Mouse (Mus musculus) fat pad, adult 2 months (tissue): ENCODE measurements at regions not wholly inside any gene's neighbourhood (a gene's known extent, or its start where the extent isn't known, plus 50 kb on each side); places are given as distances from the start of the nearest gene placed in this dataset.
A peak's percentile ranks its signal among the peaks of the same experiment; 100 is the strongest.
"Not testable (repeated sequence)": the region's sequence is repeated elsewhere in the genome, so short reads cannot be mapped to it uniquely, and the experiment has no call there.

Experiments used
- DNase-seq: peaks from one replicate; pipeline ENCODE4 v3.0.0-alpha.2; 2011; ENCODE audit warnings: low read depth, low spot score; ENCODE audit errors: extremely low read depth

- no peak for DNase-seq
Measured at GRCm38 (mm10) chr5:129350024-129350423, 151.0 kb upstream of the Sfswap start.

DNA sequence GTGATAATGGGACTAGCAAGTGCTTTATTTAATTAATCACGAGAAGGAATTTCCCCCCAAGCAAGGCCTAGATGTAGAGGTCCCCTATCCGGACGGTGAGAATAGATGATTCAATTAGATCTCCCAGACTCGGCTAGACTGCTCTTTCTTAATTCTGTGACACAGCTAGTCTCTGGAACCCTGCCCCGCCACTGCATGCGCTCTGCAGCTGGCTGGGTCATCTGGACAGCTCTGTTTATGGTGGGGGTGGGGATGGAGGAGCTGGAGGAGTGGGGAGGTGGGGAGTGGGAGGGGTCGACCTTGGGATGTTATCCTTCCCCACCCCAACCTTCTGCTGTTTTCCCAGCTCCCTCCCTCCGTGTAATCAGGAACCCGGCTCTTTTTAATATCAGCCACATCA is 147.5 kb upstream of the Sfswap start:
- DNase-seq = no peak

GRCm38 (mm10) chr5:129354877-129355276 is 146.1 kb upstream of the Sfswap start:
- DNase-seq = no peak

DNA sequence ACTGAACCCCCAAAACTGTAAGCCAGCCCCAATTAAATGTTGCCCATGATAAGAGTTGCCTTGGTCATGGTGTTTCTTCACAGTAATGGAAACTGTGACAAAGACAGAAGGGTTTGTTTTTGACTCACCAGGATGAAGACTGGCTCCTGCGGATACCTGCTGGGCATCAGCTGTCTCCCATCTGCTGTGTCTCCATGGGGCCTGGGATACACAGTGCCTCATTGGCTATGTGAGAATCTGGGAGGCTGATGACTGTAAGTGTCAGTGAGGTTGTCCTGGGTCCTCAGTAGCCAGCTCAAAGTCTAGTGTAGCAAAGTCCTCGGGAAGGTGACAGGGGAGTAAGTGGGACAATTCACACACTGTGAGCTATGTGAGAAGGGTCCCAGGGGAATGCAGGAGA is 139.5 kb upstream of the Sfswap start:
- no peak for DNase-seq

- no peak for DNase-seq
Measured at GRCm38 (mm10) chr5:129363189-129363588, 137.8 kb upstream of the Sfswap start.

GRCm38 (mm10) chr5:129365026-129365425 is 136.0 kb upstream of the Sfswap start:
- no peak for DNase-seq

GRCm38 (mm10) chr5:129367266-129367665 is 133.8 kb upstream of the Sfswap start:
- no peak for DNase-seq

DNA sequence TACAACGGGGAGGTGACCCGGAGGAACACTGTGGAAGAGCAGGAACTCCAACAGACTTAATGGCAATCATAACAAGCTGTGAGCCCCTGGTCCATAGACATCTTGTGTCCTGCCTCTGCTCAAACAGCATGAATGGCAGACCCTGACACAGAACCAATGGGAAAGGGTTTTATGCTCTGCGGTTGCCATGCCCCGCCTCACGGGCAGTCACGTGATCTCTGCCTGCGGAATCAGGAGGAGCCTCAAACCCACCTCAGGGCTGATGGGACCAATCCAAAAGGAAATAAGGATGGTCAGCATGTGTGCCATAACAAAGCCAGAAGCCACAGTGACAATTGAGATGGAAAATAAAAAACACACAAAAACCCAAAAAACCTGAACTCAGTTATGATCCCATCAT is 120.2 kb upstream of the Sfswap start:
- no peak for DNase-seq

GRCm38 (mm10) chr5:129384976-129385375 is 116.0 kb upstream of the Sfswap start:
- DNase-seq = no peak

- not testable (repeated sequence) for DNase-seq
Measured at GRCm38 (mm10) chr5:129385965-129386643, 114.9 kb upstream of the Sfswap start.

- DNase-seq = not testable (repeated sequence)
Measured at GRCm38 (mm10) chr5:129386671-129387070, 114.3 kb upstream of the Sfswap start.

DNA sequence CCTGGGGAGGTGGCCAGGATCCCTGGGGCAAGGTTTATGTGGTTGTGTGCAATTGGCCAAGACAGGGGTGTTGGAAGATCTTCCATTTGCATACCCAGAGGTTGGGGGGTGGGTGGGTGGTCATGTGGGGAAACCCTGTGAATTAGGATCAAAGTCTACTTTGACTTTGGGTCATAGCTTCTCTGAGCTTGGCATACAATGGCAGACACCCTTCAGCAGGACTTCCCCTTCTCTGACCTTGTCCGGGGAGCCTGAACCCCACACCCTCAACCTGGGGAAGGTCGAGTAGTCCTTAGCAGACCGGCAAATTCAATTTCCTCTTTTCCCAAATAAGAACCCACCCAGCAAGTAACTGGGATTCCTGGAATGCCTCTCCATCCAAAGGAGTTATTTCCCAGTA is 113.7 kb upstream of the Sfswap start:
- DNase-seq = no peak

DNA sequence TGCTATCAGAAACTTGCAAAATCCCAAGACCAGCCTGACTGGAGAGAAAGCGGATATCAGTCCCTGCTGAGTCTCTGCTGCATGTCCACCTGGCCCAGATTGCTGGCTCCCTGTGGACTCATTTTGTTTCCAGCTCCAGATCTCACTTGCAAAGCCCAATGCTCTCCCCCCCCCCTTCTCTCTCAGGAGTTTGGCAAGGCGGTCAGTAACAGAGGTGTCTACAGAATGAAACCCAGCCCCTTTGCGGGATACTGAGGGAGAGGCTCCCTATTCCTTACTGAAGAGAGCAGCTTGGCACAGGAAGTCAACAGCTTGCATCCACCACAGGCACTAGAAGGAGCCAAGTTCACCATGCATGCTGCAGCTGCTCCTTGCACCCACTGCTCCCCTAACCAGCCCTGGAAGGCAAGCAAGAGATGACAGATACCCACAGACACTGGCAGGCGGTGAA is 110.1 kb upstream of the Sfswap start:
- no peak for DNase-seq

DNA sequence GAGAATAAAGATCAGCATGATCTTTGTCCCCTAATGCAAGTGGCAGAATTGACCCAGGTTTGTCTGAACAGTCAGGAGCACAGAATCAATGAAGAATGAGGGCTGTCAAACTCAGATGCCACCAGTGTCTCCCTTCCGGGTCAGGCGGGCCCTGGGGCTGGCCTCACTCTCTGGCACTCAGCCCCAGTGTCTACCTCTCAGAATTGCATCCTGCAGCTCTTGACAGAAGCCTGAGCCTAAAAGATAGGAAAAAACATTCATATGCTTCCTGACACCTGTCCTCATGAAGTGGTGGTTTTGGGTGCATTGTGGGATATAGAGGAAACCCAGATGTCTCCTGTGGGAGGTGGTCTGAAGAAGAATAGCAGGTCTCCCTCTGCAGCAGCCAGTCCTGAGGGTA is 107.9 kb upstream of the Sfswap start:
- no peak for DNase-seq

GRCm38 (mm10) chr5:129393606-129394255 is 107.3 kb upstream of the Sfswap start:
- DNase-seq = peak; percentile 0

DNA sequence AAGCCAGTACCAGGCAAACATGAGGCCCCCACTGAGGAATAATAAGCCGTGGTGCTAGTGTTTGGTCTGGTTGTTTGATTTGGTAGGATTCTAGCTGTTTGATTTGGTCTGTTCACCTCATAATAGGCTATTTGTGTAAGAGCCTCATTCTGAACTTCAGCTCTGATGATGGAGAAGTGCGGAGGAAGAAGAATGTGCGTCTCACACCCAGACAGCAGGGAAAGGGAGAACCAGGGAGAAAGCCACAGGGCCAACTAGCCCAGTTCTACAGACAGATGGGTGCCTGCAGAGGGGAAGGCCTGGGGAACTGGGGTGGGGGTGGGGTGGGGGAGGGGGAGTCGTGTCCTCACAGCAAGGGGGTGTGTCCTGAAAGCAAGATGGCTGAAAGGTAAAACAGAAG is 106.6 kb upstream of the Sfswap start:
- DNase-seq = no peak

- DNase-seq = no peak
Measured at GRCm38 (mm10) chr5:129397311-129397710, 103.7 kb upstream of the Sfswap start.

DNA sequence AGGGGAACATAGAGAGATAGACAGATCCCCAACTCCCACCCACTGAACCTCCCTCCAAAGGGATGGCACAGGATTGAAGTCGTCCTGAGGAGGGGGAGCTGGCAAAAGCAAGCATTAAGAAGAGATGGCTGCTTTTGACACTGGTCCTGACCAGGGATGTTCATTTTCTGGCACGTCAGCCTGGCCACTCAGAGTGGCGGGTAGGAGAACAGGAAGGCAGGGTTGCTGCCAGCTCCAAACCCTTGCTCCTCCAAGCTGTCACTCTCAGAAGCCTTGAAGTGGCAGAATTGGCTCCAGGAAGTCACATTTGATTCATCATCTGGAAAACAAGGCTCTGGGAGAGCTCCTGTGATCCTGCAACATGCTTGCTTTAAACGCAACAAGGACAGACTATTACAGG is 94.8 kb upstream of the Sfswap start:
- no peak for DNase-seq

DNA sequence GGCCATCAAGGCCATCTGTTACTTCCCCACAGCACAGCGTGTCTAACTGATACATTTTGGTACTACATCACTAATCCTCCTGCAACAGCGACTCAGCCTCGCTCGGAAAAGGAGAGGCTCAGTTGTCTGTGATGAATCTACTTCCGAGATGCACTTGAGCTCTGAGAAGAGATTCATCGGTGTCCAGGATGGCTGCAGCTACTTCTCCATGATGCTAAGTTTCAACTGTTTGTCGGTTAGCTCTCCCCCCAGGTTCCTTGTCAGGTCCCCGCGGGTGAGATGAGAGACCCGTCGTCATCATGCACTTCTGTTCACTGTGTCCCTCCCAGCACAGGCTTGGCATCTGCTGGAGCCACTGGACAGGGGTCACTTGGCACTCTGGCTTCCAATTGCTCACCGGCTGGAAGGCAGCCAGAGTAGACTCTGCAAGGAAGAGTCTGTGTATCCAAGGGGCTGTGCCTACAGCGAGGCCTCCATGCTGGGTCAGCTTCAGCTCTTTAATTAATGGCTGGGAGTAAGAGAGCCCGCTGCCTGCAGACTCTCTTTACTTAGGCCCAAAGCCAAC is 91.5 kb upstream of the Sfswap start:
- DNase-seq = no peak

DNA sequence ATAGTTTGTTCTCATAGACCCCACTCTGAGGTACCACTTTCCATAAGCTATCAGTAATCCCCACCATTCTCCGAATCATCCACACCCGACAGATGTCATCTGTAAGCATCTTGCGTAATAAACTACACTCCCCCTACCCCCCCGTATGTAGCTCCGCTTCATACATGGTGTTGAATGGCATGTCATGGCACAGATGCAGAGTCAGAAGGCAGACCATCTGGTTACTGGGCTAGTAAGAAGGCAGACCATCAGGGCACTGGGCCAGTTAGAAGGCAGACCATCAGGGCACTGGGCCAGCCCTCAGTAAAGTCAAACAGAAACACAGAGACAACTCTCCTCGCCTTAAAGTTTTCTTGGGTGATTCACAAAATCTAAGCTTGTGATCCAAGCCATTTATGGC is 88.9 kb upstream of the Sfswap start:
- no peak for DNase-seq

DNA sequence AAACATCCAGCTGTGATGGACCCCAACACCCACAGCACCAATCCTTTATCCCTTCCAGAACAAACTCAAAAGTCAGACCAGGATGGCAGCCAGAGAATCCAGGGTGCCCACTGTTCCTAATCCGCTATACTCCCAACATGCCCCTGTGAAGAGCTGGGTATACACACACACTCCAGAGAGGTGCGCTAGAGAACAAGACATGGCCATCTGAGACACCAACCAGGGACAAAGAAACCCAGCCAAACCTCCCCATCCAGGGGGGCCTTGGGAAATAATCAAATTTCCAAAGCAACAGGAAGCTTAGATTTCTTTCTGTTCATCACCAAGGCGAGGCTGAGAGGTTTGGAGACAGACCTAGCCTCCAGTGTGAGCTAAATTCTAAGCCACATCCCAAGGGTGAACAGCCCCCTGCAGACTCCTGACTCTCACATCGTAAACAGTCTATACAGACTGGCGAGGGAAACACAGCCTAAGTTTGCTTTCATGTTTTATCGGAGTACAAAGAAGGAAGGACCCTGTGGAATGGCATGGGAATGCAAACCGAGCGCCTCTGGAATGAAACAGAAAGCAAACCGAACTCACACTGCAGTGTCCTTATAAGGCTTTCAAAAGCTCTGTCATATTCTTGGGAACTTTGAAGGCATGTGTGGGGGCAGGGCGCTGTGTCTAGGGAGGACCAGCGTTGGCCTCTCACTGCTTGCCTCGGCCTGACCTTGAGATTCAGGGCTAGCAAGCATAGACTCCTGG is 85.9 kb upstream of the Sfswap start:
- DNase-seq = no peak

DNA sequence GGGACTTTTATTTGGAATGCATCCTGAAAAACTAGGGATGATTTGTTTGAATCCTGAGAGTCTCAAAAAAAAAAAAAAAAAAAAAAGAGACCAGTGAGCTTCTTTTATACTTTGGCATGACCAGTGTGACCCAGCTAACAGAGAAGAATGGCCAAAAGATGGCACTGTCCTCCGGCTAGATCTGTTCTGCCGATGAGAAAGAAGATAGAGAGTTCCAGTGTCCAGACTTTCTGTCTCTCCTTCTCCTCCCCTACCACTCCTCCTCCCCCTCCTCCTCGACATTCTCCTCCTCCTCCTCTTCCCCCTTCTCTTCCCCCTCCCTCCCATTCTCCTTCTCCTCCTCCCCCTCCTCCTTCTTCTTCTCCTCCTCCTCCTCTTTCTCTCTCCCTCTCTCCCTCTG is 84.6 kb upstream of the Sfswap start:
- no peak for DNase-seq
